Mouse (Mus musculus) liver, adult 2 months (tissue): ENCODE data around the gene Ceacam1.

ENCODE experiments used
- CTCF ChIP-seq: fragments of 200-500 bp; IDR thresholded peaks from 2 replicates; pipeline ENCODE4 v1.5.1; 2011; ENCODE audit warnings: low read depth, low read length, control low read depth
- POLR2A ChIP-seq: fragments of 200-500 bp; IDR thresholded peaks from 2 replicates; pipeline ENCODE4 v1.6.1; 2011; ENCODE audit warnings: low read length, control low read depth; ENCODE audit not compliant: insufficient read depth; ENCODE audit errors: extremely low read depth

DNA sequence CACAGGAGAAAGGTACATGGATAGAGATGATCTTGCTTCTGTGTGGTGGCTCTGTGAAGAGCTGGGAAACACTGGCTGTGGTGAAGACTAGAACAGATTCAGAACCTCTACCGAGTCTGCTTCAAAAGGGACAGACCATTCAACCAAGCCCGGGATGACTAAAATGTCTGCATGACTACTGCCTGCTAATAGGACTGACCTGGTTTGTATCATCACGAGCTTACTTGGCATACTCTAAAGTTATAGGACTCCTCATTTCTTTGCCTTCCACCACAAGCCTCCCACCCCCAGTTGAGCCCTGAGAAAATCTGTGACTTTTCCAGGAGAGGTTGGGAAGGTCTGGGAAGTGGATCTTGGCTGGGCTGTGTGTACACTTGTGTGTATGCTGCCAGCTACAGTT is 65.5 kb downstream of the Ceacam1 start:
- TF ChIP-seq CTCF (no peak), POLR2A (no peak)
